ENCODE assay signal across 1 mouse cellular context in genomic region chr10:84621826-84622790, GRCm38 (mm10).
A peak's percentile ranks its signal among the peaks of the same experiment; 100 is the strongest.
TF ChIP-seq lines count a peak whose summit lies in the region.

Polr3b (plus strand) TSS chr10:84622292.

TF ChIP-seq in MEL, 35 proteins besides CTCF, POLR2A, EP300 and RAD21 (continued from another document):
- TF ChIP-seq ZNF384 (IDR thresholded peaks at IDR 0.05; ENCODE audit: low read depth, low read length) (no peak), RCOR1 (IDR thresholded peaks at IDR 0.05; ENCODE audit: low read depth, low read length) (no peak), SIN3A (IDR thresholded peaks at IDR 0.05; ENCODE audit: low read length) (peak; percentile 96), MYB (IDR thresholded peaks at IDR 0.05; ENCODE audit: low read depth, low read length) (no peak), UBTF (IDR thresholded peaks at IDR 0.05; ENCODE audit: borderline replicate concordance, insufficient read depth, low read depth, low read length) (no peak)
